Mouse (Mus musculus) T-helper 17 cell (primary cell): ENCODE measurements at regions not wholly inside any gene's neighbourhood (a gene's known extent, or its start where the extent isn't known, plus 50 kb on each side); places are given as distances from the start of the nearest gene placed in this dataset.
"Not testable (repeated sequence)": the region's sequence is repeated elsewhere in the genome, so short reads cannot be mapped to it uniquely, and the experiment has no call there.

Experiments used
- in situ Hi-C, 2 experiments: fragments of 300-600 bp; cut with MboI, MseI; formaldehyde crosslinking; loops; 1 replicate in 1 of 2; 2 replicates in 1 of 2; pipeline ENCODE4 v1.15.1; 2025; ENCODE audit warnings: high pct_unique_total_duplicates in 2 of 2

DNA sequence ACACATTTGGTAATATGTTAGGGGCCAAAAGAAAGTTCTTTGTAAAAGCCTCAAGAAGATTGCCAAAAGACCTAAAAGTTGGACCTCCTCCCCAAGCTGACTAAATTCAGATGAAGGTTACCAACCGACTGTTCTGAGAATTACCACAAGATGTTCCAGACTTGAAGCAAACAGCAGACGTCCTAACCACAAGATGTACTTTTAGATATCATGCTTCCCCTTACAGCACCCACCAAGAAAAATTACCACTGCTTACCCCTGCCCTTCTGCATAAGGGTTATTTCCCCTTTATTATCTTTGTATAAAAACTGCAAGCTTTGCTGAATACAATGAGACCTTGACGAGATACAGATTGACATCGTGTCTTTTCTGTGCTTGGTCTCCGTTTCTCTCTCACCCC lies 121.6 kb upstream of the Cst10 start:
- in situ Hi-C loops = no loop called here

- in situ Hi-C loops = no loop called here
These were observed 120.7 kb upstream of the Cst10 start for GRCm38 (mm10) chr2:149284199-149284598.

DNA sequence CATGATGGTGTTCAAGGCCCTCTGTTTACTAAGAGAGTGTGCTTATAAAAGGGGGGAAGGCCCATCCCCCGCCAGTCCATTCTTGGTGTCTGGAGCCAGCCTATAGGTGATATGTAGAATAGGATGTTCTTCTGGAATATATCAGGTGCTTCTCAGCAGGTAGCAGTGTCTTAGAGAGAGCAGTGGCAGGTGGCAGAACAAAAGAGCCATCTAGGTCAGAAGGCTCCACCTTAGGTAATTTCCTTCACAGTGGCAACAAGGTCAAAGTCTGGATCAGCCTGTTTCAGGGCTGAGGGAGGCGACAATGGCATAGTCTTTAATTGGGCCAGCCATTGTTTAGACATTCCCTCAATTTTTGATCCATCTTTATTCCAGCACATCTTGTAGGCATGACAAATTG lies 107.9 kb upstream of the Cst10 start:
- in situ Hi-C loops = not testable (repeated sequence)

DNA sequence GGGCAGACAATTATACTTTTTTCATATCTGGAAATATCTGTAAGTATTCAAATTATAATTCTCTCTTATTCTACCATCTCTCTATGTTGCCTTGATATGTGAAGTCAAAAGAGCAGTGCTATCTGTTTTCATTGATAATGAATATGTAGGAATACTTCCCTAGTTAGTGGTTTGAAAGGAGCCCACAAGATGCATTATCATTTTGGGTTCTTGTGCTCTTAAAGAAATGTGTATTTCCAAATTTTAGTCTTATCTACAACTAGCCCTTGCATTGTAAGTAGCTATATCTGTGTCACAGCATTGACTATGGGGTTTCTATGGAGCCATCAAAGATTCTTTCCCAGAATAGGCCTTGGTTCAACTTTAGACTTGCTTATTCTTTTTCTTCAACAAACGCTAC lies 99.3 kb upstream of the Cst10 start:
- in situ Hi-C loops = no loop called here

GRCm38 (mm10) chr2:149350239-149350811 lies 54.5 kb upstream of the Cst10 start:
- in situ Hi-C loops = loop anchor here (5.0 to 25.0 kb wide), 2 partner anchors 747 to 1337 kb away; partner anchors contain the start of gene Vsx1 (in 2 of the 2)
